ENCODE assay signal across 10 mouse cellular contexts in genomic region chr19:41101390-41101789, GRCm38 (mm10). TPM values are rescaled to one million over a fixed set of nuclear protein-coding genes. Genes with fewer than 3 reads are reported as not detected.
A peak's percentile ranks its signal among the peaks of the same experiment; 100 is the strongest.
DNase-seq lines count a peak whose midpoint lies in the region; ATAC-seq and TF ChIP-seq lines count a peak whose summit lies in the region.
"Had no signal": no experiment of that assay in that cellular context is flagged by ENCODE, and none has a peak within 500 bp of the region (broad histone marks: within the 10 kb centered on the region; RNA-seq: fewer than 3 reads in every experiment).

No protein-coding gene starts in this region.

- DNase-seq in kidney, adult 2 months: peak; percentile 36
- no peak for DNase-seq in kidney, postnatal 4 days
- DNase-seq in cerebellum, adult 11-12 months: peak; percentile 98
- peak; percentile 88 for DNase-seq in gastrocnemius, postnatal 25 days
- peak; percentile 55 to 66 for DNase-seq in left cerebral cortex, adult 18-20 months (ENCODE audit: low spot score in 2 of 2)
- peak; percentile 70 for DNase-seq in right cerebral cortex, postnatal 4 days
- DNase-seq in liver: no peak

- no peak for ATAC-seq in granulocyte monocyte progenitor cell, adult 5-6 weeks (replicated peaks; ENCODE audit: poor library complexity, severe bottlenecking)

- H3K27me3 ChIP-seq in kidney, adult 2 months (replicated peaks; ENCODE audit: control insufficient read depth, insufficient read depth, low read length): no peaks in the 10 kb centered on the region

- H3K27ac ChIP-seq in kidney, adult 2 months (ENCODE audit: insufficient read depth, low read depth, low read length): no peak overlapping the region

- no peak for TF ChIP-seq POLR2A in kidney, adult 2 months (IDR thresholded peaks at IDR 0.05; ENCODE audit: low read depth, low read length)

- no peak for TF ChIP-seq CTCF in kidney, adult 2 months (conservative IDR thresholded peaks at IDR 0.05; ENCODE audit: insufficient read depth, insufficient read length, low read depth, low read length)

- H3K4me1 ChIP-seq in kidney, adult 2 months (ENCODE audit: control insufficient read depth, insufficient read depth, low read length): no peaks in the 10 kb centered on the region

- H3K36me3 ChIP-seq in kidney, adult 2 months (ENCODE audit: control insufficient read depth, insufficient read depth, low read length): no peaks in the 10 kb centered on the region

- 68% methylated on average over 8 of the region's 8 CpGs for WGBS in kidney, adult 2 months

- no peak overlapping the region for H3K4me3 ChIP-seq in kidney, adult 2 months (ENCODE audit: insufficient read depth, low read depth, low read length)

RNA-seq across cellular contexts. Expression of gene Opalin, which starts 24.5 kb away (rescaled TPM):
- not detected in 2 replicates for polyA plus RNA-seq in kidney, adult 2 months (2012; rRNA removed)
- total RNA-seq in gastrocnemius, postnatal 25 days (2021): not detected
- total RNA-seq in left cerebral cortex, adult 18-20 months (2021): 1 to 10 TPM; 3.8 to 6.9 TPM
- not detected in 2 replicates for total RNA-seq in granulocyte monocyte progenitor cell, adult 5-6 weeks (2014; fragmentation: Nextera tagmentation)
- not detected in 2 replicates for total RNA-seq in granulocyte monocyte progenitor cell, adult 5-6 weeks (2017)
- total RNA-seq: MEL had no signal
- polyA plus RNA-seq: stomach, embryonic 16.5 days had no signal

Comparison
In these comparisons a context has a peak if more than half of its experiments do, and no peak if none do; other contexts are left out.
1. DNase-seq: peak in kidney, adult 2 months (single experiment), cerebellum, adult 11-12 months (single experiment), gastrocnemius, postnatal 25 days (single experiment), left cerebral cortex, adult 18-20 months (2 of 2) and right cerebral cortex, postnatal 4 days (single experiment); none in kidney, postnatal 4 days (0 of 2) and liver (single experiment).
2. RNA of gene Opalin, which starts 24.5 kb away (total RNA-seq): 3.8 to 6.9 TPM in left cerebral cortex, adult 18-20 months; not detected in gastrocnemius, postnatal 25 days and not detected in granulocyte monocyte progenitor cell, adult 5-6 weeks; every median in the first group is over 4 times any median in the second.